8 mouse cellular contexts compared by ENCODE assay signal in the genomic region with DNA sequence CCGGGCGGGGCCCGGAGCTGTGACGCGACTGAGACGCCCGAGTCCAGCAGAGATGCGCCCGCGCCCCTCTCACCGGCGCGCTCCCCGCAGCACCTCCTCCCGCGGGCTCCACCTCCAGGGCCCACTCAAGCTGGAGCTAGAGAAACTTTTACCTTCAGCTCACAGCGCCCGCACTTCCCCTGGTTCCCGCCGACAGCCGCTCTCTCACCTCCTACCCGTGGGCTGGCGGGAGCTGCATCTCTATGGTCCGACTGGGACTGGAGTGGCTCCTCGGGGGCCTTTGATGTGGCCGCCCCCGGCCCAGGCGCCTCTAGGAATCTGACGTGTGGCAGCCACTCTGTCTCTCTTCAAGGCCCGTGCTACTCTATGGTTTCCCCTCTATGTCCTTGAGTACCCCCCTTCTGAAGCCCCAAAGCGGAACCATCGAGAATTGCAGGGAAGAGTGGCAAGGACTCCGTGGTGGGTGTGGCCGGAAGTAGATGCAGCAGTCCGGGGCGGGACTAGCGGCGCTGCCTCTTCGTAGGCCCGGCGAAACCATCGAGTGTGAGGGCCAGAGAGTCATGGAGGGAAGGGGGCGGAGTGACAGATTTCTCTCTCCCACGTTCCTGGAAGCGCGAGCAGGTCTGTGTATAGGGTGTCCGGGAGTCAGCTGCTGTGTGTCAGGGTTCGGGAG. TPM values are rescaled to one million over a fixed set of nuclear protein-coding genes. Genes with fewer than 3 reads are reported as not detected.
DNase-seq lines count a peak whose midpoint lies in the region; ATAC-seq and TF ChIP-seq lines count a peak whose summit lies in the region.

A gene (minus strand): TSS at position 474 of the 673 bp plus-strand sequence.
A gene (plus strand): TSS at position 517 of the 673 bp plus-strand sequence.

- no peak for TF ChIP-seq CTCF in bone marrow macrophage, adult 2 months (IDR thresholded peaks at IDR 0.05; ENCODE audit: low read depth, low read length)
- no peak for TF ChIP-seq CTCF in embryonic fibroblast, embryonic 13.5 days (IDR thresholded peaks at IDR 0.05; ENCODE audit: borderline replicate concordance, insufficient read depth, low read length)

- peaks cover 8% of the 10 kb centered on the region for H3K4me1 ChIP-seq in bone marrow macrophage, adult 2 months (ENCODE audit: control insufficient read depth, insufficient read depth, low read length)
- peaks cover 8% of the 10 kb centered on the region; the same call in 1 of the 2 replicates for H3K4me1 ChIP-seq in embryonic fibroblast, embryonic 13.5 days (ENCODE audit: control insufficient read depth, insufficient read depth, low read length)
- H3K4me1 ChIP-seq in kidney, embryonic 14.5 days (ENCODE audit: control insufficient read depth, insufficient read depth, low read length) = peaks cover 23% of the 10 kb centered on the region
- peaks cover 26% of the 10 kb centered on the region for H3K4me1 ChIP-seq in limb, embryonic 15.5 days

- H3K9ac ChIP-seq in kidney, embryonic 14.5 days (ENCODE audit: low read depth, low read length) = peak within 1 kb of the TSS; percentile 85
- H3K9ac ChIP-seq in limb, embryonic 15.5 days = peak within 1 kb of the TSS; percentile 77

- H3K4me3 ChIP-seq in bone marrow macrophage, adult 2 months (ENCODE audit: insufficient read depth, low read length) = peak within 1 kb of the TSS; percentile 67
- H3K4me3 ChIP-seq in embryonic fibroblast, embryonic 13.5 days (ENCODE audit: insufficient read depth, low read length) = peak within 1 kb of the TSS; percentile 69
- peak within 1 kb of the TSS; percentile 73 for H3K4me3 ChIP-seq in kidney, embryonic 14.5 days (ENCODE audit: low read length)
- H3K4me3 ChIP-seq in limb, embryonic 15.5 days = peak within 1 kb of the TSS; percentile 97

- H3K27me3 ChIP-seq in kidney, embryonic 14.5 days (ENCODE audit: control insufficient read depth, insufficient read depth, low read length) = no peaks in the 10 kb centered on the region
- no peaks in the 10 kb centered on the region for H3K27me3 ChIP-seq in limb, embryonic 15.5 days

- H3K27ac ChIP-seq in bone marrow macrophage, adult 2 months (ENCODE audit: insufficient read depth, low read depth, low read length) = peak within 1 kb of the TSS; percentile 27
- H3K27ac ChIP-seq in embryonic fibroblast, embryonic 13.5 days (ENCODE audit: insufficient read depth, low read length) = peak within 1 kb of the TSS; percentile 29
- H3K27ac ChIP-seq in kidney, embryonic 14.5 days (ENCODE audit: low read depth, low read length) = peak within 1 kb of the TSS; percentile 86; the same call in 1 of the 2 replicates
- H3K27ac ChIP-seq in limb, embryonic 15.5 days = peak within 1 kb of the TSS; percentile 94

- TF ChIP-seq POLR2A in bone marrow macrophage, adult 2 months (IDR thresholded peaks at IDR 0.05; ENCODE audit: borderline replicate concordance, low read depth, low read length) = no peak
- peak; percentile 66 for TF ChIP-seq POLR2A in embryonic fibroblast, embryonic 13.5 days (IDR thresholded peaks at IDR 0.05; ENCODE audit: low read depth, low read length)

- peak; percentile 99 for ATAC-seq in kidney, embryonic 14.5 days (ENCODE audit: low FRiP score, low TSS enrichment)
- peak; percentile 99 for ATAC-seq in limb, embryonic 15.5 days (ENCODE audit: insufficient number of reproducible peaks, low FRiP score, low TSS enrichment, low read depth)

- H3K36me3 ChIP-seq in kidney, embryonic 14.5 days (ENCODE audit: control insufficient read depth, insufficient read depth, low read length) = peaks cover 34% of the 10 kb centered on the region
- peaks cover 36% of the 10 kb centered on the region for H3K36me3 ChIP-seq in limb, embryonic 15.5 days

- H3K4me2 ChIP-seq in kidney, embryonic 14.5 days (replicated peaks; ENCODE audit: low read depth, low read length) = peak within 1 kb of the TSS; percentile 86
- peak within 1 kb of the TSS; percentile 73 for H3K4me2 ChIP-seq in limb, embryonic 15.5 days

- peak; percentile 98 for DNase-seq in A20 (ENCODE audit: low read depth, low spot score)
- DNase-seq in heart, adult 9 months (ENCODE audit: low spot score in 2 of 2) = peak; percentile 99
- DNase-seq in monocyte, adult 2 months (ENCODE audit: low read depth in 1 of 2, low spot score in 2 of 2) = peak; percentile 92 to 94
- peak; percentile 98 to 99 for DNase-seq in spleen, postnatal 36 days (ENCODE audit: low spot score in 2 of 2)

- H3K9me3 ChIP-seq in kidney, embryonic 14.5 days (ENCODE audit: control insufficient read depth, low read length) = no peaks in the 10 kb centered on the region
- no peaks in the 10 kb centered on the region for H3K9me3 ChIP-seq in limb, embryonic 15.5 days

- WGBS in kidney, embryonic 14.5 days = under 1% methylated on average over 48 of the region's 48 CpGs
- WGBS in limb, embryonic 15.5 days = under 1% methylated on average over 47 of the region's 48 CpGs

RNA-seq across cellular contexts. Expression of the first gene that starts in this region (rescaled TPM):
- polyA plus RNA-seq in bone marrow macrophage, adult 2 months (2012; ENCODE audit: insufficient read depth, insufficient read length, missing spikeins) = 7.2 and 8.7 TPM in 2 replicates
- 12.6 and 15.1 TPM in 2 replicates for polyA plus RNA-seq in embryonic fibroblast, embryonic 13.5 days (2011; ENCODE audit: insufficient read length, low read depth, missing spikeins)
- 5.8 and 10.5 TPM in 2 replicates for polyA plus RNA-seq in kidney, embryonic 14.5 days (2014; fragmentation: Nextera tagmentation; extraction: Ambion mirVana)
- polyA plus RNA-seq in limb, embryonic 15.5 days (2015; fragmentation: Nextera tagmentation; extraction: Ambion mirVana) = 7.3 and 7.5 TPM in 2 replicates

RNA-seq across cellular contexts. Expression of the second gene that starts in this region (rescaled TPM):
- 9.8 and 10.3 TPM in 2 replicates for polyA plus RNA-seq in bone marrow macrophage, adult 2 months (2012; ENCODE audit: insufficient read depth, insufficient read length, missing spikeins)
- 14.5 and 16.8 TPM in 2 replicates for polyA plus RNA-seq in embryonic fibroblast, embryonic 13.5 days (2011; ENCODE audit: insufficient read length, low read depth, missing spikeins)
- polyA plus RNA-seq in kidney, embryonic 14.5 days (2014; fragmentation: Nextera tagmentation; extraction: Ambion mirVana) = 14.4 and 18.9 TPM in 2 replicates
- 14.0 and 16.4 TPM in 2 replicates for polyA plus RNA-seq in limb, embryonic 15.5 days (2015; fragmentation: Nextera tagmentation; extraction: Ambion mirVana)

Comparison
In these comparisons a context has a peak if more than half of its experiments do, and no peak if none do; other contexts are left out.
1. Peak in every context shown above with its lines: DNase-seq, ATAC-seq, H3K4me3 ChIP-seq and H3K27ac ChIP-seq.
2. H3K27ac ChIP-seq: peak in every context shown above with its lines; median percentile 94 in limb, embryonic 15.5 days; 86 in kidney, embryonic 14.5 days; 29 in embryonic fibroblast, embryonic 13.5 days; 27 in bone marrow macrophage, adult 2 months.